Mouse (Mus musculus) kidney, adult 2 months (tissue): Measurements from ENCODE around the gene Rab5b. TPM values are rescaled to one million over a fixed set of nuclear protein-coding genes. Genes with fewer than 3 reads are reported as not detected.
"Not testable (repeated sequence)": the region's sequence is repeated elsewhere in the genome, so short reads cannot be mapped to it uniquely, and the experiment has no call there.

Experiments used
- DNase-seq: peaks from one replicate; pipeline ENCODE4 v3.0.0; 2021
- H3K27ac ChIP-seq: fragments of 200-500 bp; 2 replicates; pipeline ENCODE4 v1.5.1; 2012; ENCODE audit warnings: low read depth, low read length, control low read depth, inconsistent platforms; ENCODE audit not compliant: insufficient read depth
- H3K27me3 ChIP-seq: fragments of 200-500 bp; replicated peaks from 2 replicates; pipeline ENCODE4 v1.6.1; 2012; ENCODE audit warnings: mild to moderate bottlenecking, moderate library complexity, low read length, inconsistent platforms; ENCODE audit not compliant: control insufficient read depth, insufficient read depth
- H3K36me3 ChIP-seq: fragments of 200-500 bp; 2 replicates; pipeline ENCODE4 v1.6.1; 2012; ENCODE audit warnings: mild to moderate bottlenecking, moderate library complexity, low read length, inconsistent platforms; ENCODE audit not compliant: control insufficient read depth, insufficient read depth
- H3K4me1 ChIP-seq: fragments of 200-500 bp; 2 replicates; pipeline ENCODE4 v1.6.1; 2011; ENCODE audit warnings: low read length; ENCODE audit not compliant: control insufficient read depth, insufficient read depth
- H3K4me3 ChIP-seq: fragments of 200-500 bp; 2 replicates; pipeline ENCODE4 v1.5.1; 2011; ENCODE audit warnings: mild to moderate bottlenecking, low read depth, low read length, control low read depth; ENCODE audit not compliant: insufficient read depth
- CTCF ChIP-seq: fragments of 200-500 bp; conservative IDR thresholded peaks from 2 replicates; pipeline ENCODE4 v1.5.1; 2011; ENCODE audit warnings: low read depth, mild to moderate bottlenecking, control low read depth, low read length, moderate library complexity, mixed read lengths; ENCODE audit not compliant: insufficient read depth, insufficient read length
- POLR2A ChIP-seq: fragments of 200-500 bp; IDR thresholded peaks from one replicate; pipeline ENCODE4 v1.6.1; 2011; ENCODE audit warnings: low read depth, low read length, control low read depth
- WGBS: fragments of 180-500 bp; shearing (Covaris S2); methylation state at CpG from one replicate; pipeline ENCODE4 v1.1.7; 2018; 5-methylcytosine and 5-hydroxymethylcytosine counted together
- polyA plus RNA-seq: library from polyadenylated mRNA; depleted of rRNA; stranded (reverse); fragments of >200 nt; gene quantifications from 2 replicates; pipeline ENCODE4 v1.2.3, GENCODE M21; 2012

Rab5b gene
- polyA plus RNA-seq, 1 experiment, result 111 TPM

GRCm38 (mm10) chr10:128740296-128740695 is 44.2 kb upstream of the Rab5b start:
- H3K4me3 ChIP-seq, result no peak overlapping the region
- TF ChIP-seq POLR2A (no peak), CTCF (no peak)
- WGBS, result 69% methylated on average over 2 of the region's 2 CpGs
- no peak for DNase-seq
- no peaks in the 10 kb centered on the region for H3K36me3 ChIP-seq
- peaks cover 8% of the 10 kb centered on the region; the same call in 1 of the 2 replicates for H3K4me1 ChIP-seq
- H3K27me3 ChIP-seq, result no peaks in the 10 kb centered on the region
- H3K27ac ChIP-seq, result no peak overlapping the region

GRCm38 (mm10) chr10:128737435-128737834 is 41.4 kb upstream of the Rab5b start:
- Histone ChIP-seq H3K4me3 (no peak overlapping the region), H3K27me3 (no peaks in the 10 kb centered on the region), H3K36me3 (no peaks in the 10 kb centered on the region), H3K27ac (no peak overlapping the region), H3K4me1 (no peaks in the 10 kb centered on the region)
- peak; percentile 17 for DNase-seq
- no peak for TF ChIP-seq CTCF
- TF ChIP-seq POLR2A, result no peak
- 18% methylated on average over 15 of the region's 15 CpGs for WGBS

GRCm38 (mm10) chr10:128731992-128732391 is 35.9 kb upstream of the Rab5b start:
- DNase-seq, result no peak
- no peaks in the 10 kb centered on the region for H3K27me3 ChIP-seq
- H3K36me3 ChIP-seq, result no peaks in the 10 kb centered on the region
- TF ChIP-seq POLR2A (no peak), CTCF (no peak)
- H3K4me1 ChIP-seq, result peaks cover 3% of the 10 kb centered on the region; the same call in 1 of the 2 replicates
- H3K4me3 ChIP-seq, result no peak overlapping the region
- H3K27ac ChIP-seq, result no peak overlapping the region

GRCm38 (mm10) chr10:128731002-128731433 is 35.0 kb upstream of the Rab5b start:
- 18% methylated on average over 10 of the region's 10 CpGs for WGBS

GRCm38 (mm10) chr10:128728059-128728458 is 32.0 kb upstream of the Rab5b start:
- no peak overlapping the region for H3K27ac ChIP-seq
- H3K4me3 ChIP-seq, result no peak overlapping the region
- DNase-seq, result no peak
- H3K4me1 ChIP-seq, result peaks cover 3% of the 10 kb centered on the region; the same call in 1 of the 2 replicates
- no peak for TF ChIP-seq CTCF
- no peak for TF ChIP-seq POLR2A
- no peaks in the 10 kb centered on the region for H3K27me3 ChIP-seq
- H3K36me3 ChIP-seq, result no peaks in the 10 kb centered on the region
- WGBS, result 85% methylated on average over 5 of the region's 5 CpGs

More at GRCm38 (mm10) chr10:128731002-128731433, 35.0 kb upstream of the Rab5b start:
- Histone ChIP-seq H3K36me3 (no peaks in the 10 kb centered on the region), H3K4me1 (peaks cover 3% of the 10 kb centered on the region; the same call in 1 of the 2 replicates), H3K4me3 (no peak overlapping the region), H3K27me3 (no peaks in the 10 kb centered on the region), H3K27ac (no peak overlapping the region)
- TF ChIP-seq POLR2A, result no peak
- peak; percentile 81 for TF ChIP-seq CTCF
- DNase-seq, result peak; percentile 74

GRCm38 (mm10) chr10:128725466-128725865 is 29.4 kb upstream of the Rab5b start:
- H3K27me3 ChIP-seq, DNase-seq, H3K36me3 ChIP-seq, H3K4me3 ChIP-seq, H3K4me1 ChIP-seq, H3K27ac ChIP-seq: not testable (repeated sequence)
- WGBS, result 81% methylated on average over 4 of the region's 4 CpGs

- no peak for DNase-seq
- WGBS, result 84% methylated on average over 19 of the region's 19 CpGs
- H3K36me3 ChIP-seq, result no peaks in the 10 kb centered on the region
- H3K27ac ChIP-seq, result no peak overlapping the region
- H3K4me3 ChIP-seq, result no peak overlapping the region
- no peak for TF ChIP-seq POLR2A
- no peak for TF ChIP-seq CTCF
- H3K4me1 ChIP-seq, result no peaks in the 10 kb centered on the region
- H3K27me3 ChIP-seq, result no peaks in the 10 kb centered on the region
Observed at GRCm38 (mm10) chr10:128715559-128716537, 19.8 kb upstream of the Rab5b start.

- WGBS, result 97% methylated on average over 7 of the region's 7 CpGs
- not testable (repeated sequence) for H3K4me3 ChIP-seq, DNase-seq
Observed at GRCm38 (mm10) chr10:128711318-128711717, 15.3 kb upstream of the Rab5b start.

More at GRCm38 (mm10) chr10:128711318-128711717, 15.3 kb upstream of the Rab5b start:
- H3K4me1 ChIP-seq, H3K36me3 ChIP-seq, H3K27me3 ChIP-seq, H3K27ac ChIP-seq: not testable (repeated sequence)
